Mouse (Mus musculus) adrenal gland, adult 8-10 months (tissue): ENCODE data around the gene Cerk. TPM values are rescaled to one million over a fixed set of nuclear protein-coding genes. Genes with fewer than 3 reads are reported as not detected.
"Not testable (repeated sequence)": the region's sequence is repeated elsewhere in the genome, so short reads cannot be mapped to it uniquely, and the experiment has no call there.

Source experiments
- DNase-seq: peaks from one replicate; pipeline ENCODE4 v3.0.0; 2022
- total RNA-seq, 4 experiments: library from RNA; stranded (reverse); gene quantifications; 2 replicates each; pipeline ENCODE4 v1.2.4; 2022

Gene Cerk
- total RNA-seq, 4 experiments from 2014 or later: 33.3 to 53.8 (median 43.4) TPM

GRCm38 (mm10) chr15:86161800-86162199 is 24.1 kb downstream of the Cerk start:
- DNase-seq: not testable (repeated sequence)

GRCm38 (mm10) chr15:86160906-86161305 is 25.0 kb downstream of the Cerk start:
- DNase-seq: no peak

GRCm38 (mm10) chr15:86159719-86160118 is 26.2 kb downstream of the Cerk start:
- DNase-seq: no peak

GRCm38 (mm10) chr15:86159093-86159492 is 26.8 kb downstream of the Cerk start:
- DNase-seq: no peak

- DNase-seq: no peak
Measured at GRCm38 (mm10) chr15:86156492-86156891, 29.4 kb downstream of the Cerk start.

- no peak for DNase-seq
Measured at GRCm38 (mm10) chr15:86153481-86153960, 32.4 kb downstream of the Cerk start.

- no peak for DNase-seq
Measured at GRCm38 (mm10) chr15:86150593-86150992, 35.3 kb downstream of the Cerk start.

- no peak for DNase-seq
Measured at GRCm38 (mm10) chr15:86146922-86147321, 39.0 kb downstream of the Cerk start.

GRCm38 (mm10) chr15:86145046-86145445 is 40.9 kb downstream of the Cerk start:
- DNase-seq: peak; percentile 73

GRCm38 (mm10) chr15:86144577-86144976 is 41.4 kb downstream of the Cerk start:
- no peak for DNase-seq

GRCm38 (mm10) chr15:86140323-86140722 is 45.6 kb downstream of the Cerk start:
- DNase-seq: no peak

GRCm38 (mm10) chr15:86137638-86138037 is 48.3 kb downstream of the Cerk start:
- DNase-seq: no peak

GRCm38 (mm10) chr15:86134941-86135783 is 50.8 kb downstream of the Cerk start:
- peak; percentile 72 for DNase-seq

- no peak for DNase-seq
Measured at GRCm38 (mm10) chr15:86130657-86131056, 55.3 kb downstream of the Cerk start.

- DNase-seq: no peak
Measured at GRCm38 (mm10) chr15:86129036-86129435, 56.9 kb downstream of the Cerk start.

- DNase-seq: no peak
Measured at GRCm38 (mm10) chr15:86124359-86124758, 61.6 kb downstream of the Cerk start.

- DNase-seq: no peak
Measured at GRCm38 (mm10) chr15:86123409-86123808, 62.5 kb downstream of the Cerk start.

- DNase-seq: peak; percentile 50
Measured at GRCm38 (mm10) chr15:86122261-86122949, 63.5 kb downstream of the Cerk start.

GRCm38 (mm10) chr15:86119186-86119585 is 66.8 kb downstream of the Cerk start:
- DNase-seq: no peak

GRCm38 (mm10) chr15:86117115-86118100 is 68.5 kb downstream of the Cerk start:
- DNase-seq: no peak

- DNase-seq: peak; percentile 57
Measured at GRCm38 (mm10) chr15:86116421-86116820, 69.5 kb downstream of the Cerk start.

- no peak for DNase-seq
Measured at GRCm38 (mm10) chr15:86113342-86113710, 72.6 kb downstream of the Cerk start.
